Mouse (Mus musculus) naive thymus-derived CD4-positive, alpha-beta T cell, adult 2 months (primary cell): Measurements from ENCODE around the gene Bicdl1.
"Not testable (repeated sequence)": the region's sequence is repeated elsewhere in the genome, so short reads cannot be mapped to it uniquely, and the experiment has no call there.

Experiments
- DNase-seq: peaks from one replicate; pipeline ENCODE4 v3.0.0-alpha.2; 2011; ENCODE audit warnings: low read depth

Gene Bicdl1

GRCm38 (mm10) chr5:115731001-115731731 is at the start of gene Bicdl1:
TSS of gene Bicdl1 (minus strand) at chr5:115731621.
- DNase-seq: peak; percentile 68

- no peak for DNase-seq
These were observed 45.5 kb upstream of the Bicdl1 start for GRCm38 (mm10) chr5:115776911-115777310.

GRCm38 (mm10) chr5:115775350-115775749 is 43.9 kb upstream of the Bicdl1 start:
- no peak for DNase-seq

- peak; percentile 20 for DNase-seq
These were observed 38.6 kb upstream of the Bicdl1 start for GRCm38 (mm10) chr5:115770048-115770447.

GRCm38 (mm10) chr5:115769116-115769515 is 37.7 kb upstream of the Bicdl1 start:
- DNase-seq: no peak

GRCm38 (mm10) chr5:115766821-115767220 is 35.4 kb upstream of the Bicdl1 start:
- DNase-seq: no peak

GRCm38 (mm10) chr5:115763981-115764380 is 32.6 kb upstream of the Bicdl1 start:
- DNase-seq: no peak

GRCm38 (mm10) chr5:115760903-115761302 is 29.5 kb upstream of the Bicdl1 start:
- peak; percentile 72 for DNase-seq

- DNase-seq: no peak
These were observed 27.2 kb upstream of the Bicdl1 start for GRCm38 (mm10) chr5:115758431-115759180.

- no peak for DNase-seq
These were observed 26.1 kb upstream of the Bicdl1 start for GRCm38 (mm10) chr5:115757516-115757915.

- peak; percentile 63 for DNase-seq
These were observed 24.1 kb upstream of the Bicdl1 start for GRCm38 (mm10) chr5:115755501-115755900.

GRCm38 (mm10) chr5:115754831-115755230 is 23.4 kb upstream of the Bicdl1 start:
- DNase-seq: peak; percentile 87

GRCm38 (mm10) chr5:115752883-115753282 is 21.5 kb upstream of the Bicdl1 start:
- DNase-seq: peak; percentile 58

GRCm38 (mm10) chr5:115751916-115752315 is 20.5 kb upstream of the Bicdl1 start:
- not testable (repeated sequence) for DNase-seq

GRCm38 (mm10) chr5:115748316-115748715 is 16.9 kb upstream of the Bicdl1 start:
- no peak for DNase-seq

GRCm38 (mm10) chr5:115745319-115745718 is 13.9 kb upstream of the Bicdl1 start:
- no peak for DNase-seq

- DNase-seq: no peak
These were observed 6.6 kb upstream of the Bicdl1 start for GRCm38 (mm10) chr5:115738032-115738431.

GRCm38 (mm10) chr5:115734570-115734969 is 3.1 kb upstream of the Bicdl1 start:
- DNase-seq: peak; percentile 55

- no peak for DNase-seq
These were observed 1.4 kb upstream of the Bicdl1 start for GRCm38 (mm10) chr5:115732849-115733216.

- DNase-seq: peak; percentile 100
These were observed 891 bp upstream of the Bicdl1 start for GRCm38 (mm10) chr5:115732176-115732848.

- DNase-seq: no peak
These were observed 333 bp upstream of the Bicdl1 start for GRCm38 (mm10) chr5:115731732-115732175.

- DNase-seq: no peak
These were observed 1.1 kb downstream of the Bicdl1 start for GRCm38 (mm10) chr5:115730314-115730713.

GRCm38 (mm10) chr5:115726581-115726980 is 4.8 kb downstream of the Bicdl1 start:
- DNase-seq: no peak
